Mouse (Mus musculus) bone marrow, adult 2 months (tissue): ENCODE measurements around the gene Gm49318. TPM values are rescaled to one million over a fixed set of nuclear protein-coding genes. Genes with fewer than 3 reads are reported as not detected.

Source experiments
- H3K27ac ChIP-seq: fragments of 200-500 bp; 2 replicates; pipeline ENCODE4 v1.5.1; 2012; ENCODE audit warnings: low read depth, mild to moderate bottlenecking, control low read depth, inconsistent platforms, low read length; ENCODE audit not compliant: control insufficient read depth, poor library complexity, insufficient read depth
- H3K4me1 ChIP-seq: fragments of 200-500 bp; 2 replicates; pipeline ENCODE4 v1.6.1; 2011; ENCODE audit warnings: low read length; ENCODE audit not compliant: control insufficient read depth, insufficient read depth
- H3K4me3 ChIP-seq: fragments of 200-500 bp; replicated peaks from 2 replicates; pipeline ENCODE3; 2011; ENCODE audit warnings: mild to moderate bottlenecking, low read depth, low read length, control low read depth; ENCODE audit not compliant: control insufficient read depth
- CTCF ChIP-seq: fragments of 200-500 bp; IDR thresholded peaks from 2 replicates; pipeline ENCODE4 v1.5.1; 2011; ENCODE audit warnings: low read length, control low read depth; ENCODE audit not compliant: control insufficient read depth, insufficient read depth
- POLR2A ChIP-seq: fragments of 200-500 bp; IDR thresholded peaks from 2 replicates; pipeline ENCODE4 v1.6.1; 2011; ENCODE audit warnings: low read depth, mild to moderate bottlenecking, control low read depth, low read length, borderline replicate concordance; ENCODE audit not compliant: control insufficient read depth
- WGBS: fragments of 180-500 bp; shearing (Covaris S2); methylation state at CpG from one replicate; pipeline ENCODE4 v1.1.7; 2018; 5-methylcytosine and 5-hydroxymethylcytosine counted together
- polyA plus RNA-seq: library from polyadenylated mRNA; stranded (reverse); fragments of >200 nt; gene quantifications from 2 replicates; pipeline ENCODE4 v1.2.4, GENCODE M21; 2011; ENCODE audit warnings: low replicate concordance; ENCODE audit not compliant: missing spikeins, insufficient read depth, insufficient read length

The Gm49318 gene
- not detected in 2 replicates for polyA plus RNA-seq

- peak; percentile 10; the same call in 1 of the 2 replicates for TF ChIP-seq POLR2A
- no peak for TF ChIP-seq CTCF
- H3K4me1 ChIP-seq: no peaks in the 10 kb centered on the region; the same call in none of the 2 replicates
- WGBS: under 1% methylated on average over 75 of the region's 87 CpGs
- H3K27ac ChIP-seq: peak within 1 kb of the TSS; percentile 96
- peak within 1 kb of the TSS; percentile 92 for H3K4me3 ChIP-seq
Observed at GRCm38 (mm10) chr9:22070791-22071573, at the start of gene Gm49318, which contains the start of gene Zfp653. Gene Gm49318, minus strand, starts transcription at chr9:22071259. Gene Zfp653, minus strand, starts transcription at chr9:22071376.

- Histone ChIP-seq H3K4me3 (no peak overlapping the region), H3K4me1 (peaks cover 24% of the 10 kb centered on the region), H3K27ac (peak overlapping the region; percentile 15)
- TF ChIP-seq CTCF (no peak), POLR2A (no peak)
- whole genome bisulfite sequencing: 38% methylated on average over 4 of the region's 4 CpGs
Observed at GRCm38 (mm10) chr9:22119543-22119942, 48.5 kb upstream of the Gm49318 start.

- Histone ChIP-seq H3K27ac (no peak overlapping the region), H3K4me1 (peaks cover 17% of the 10 kb centered on the region), H3K4me3 (no peak overlapping the region)
- peak; percentile 51 for TF ChIP-seq CTCF
- no peak for TF ChIP-seq POLR2A
- 35% methylated on average over 10 of the region's 10 CpGs for WGBS
Observed at GRCm38 (mm10) chr9:22117754-22118456, 46.8 kb upstream of the Gm49318 start.

- TF ChIP-seq CTCF: 0 out of 2 replicates have a peak, but pooled peaks have one; percentile 7
- peak; percentile 80; the same call in 1 of the 2 replicates for TF ChIP-seq POLR2A
- Histone ChIP-seq H3K4me3 (peak within 1 kb of the TSS; percentile 75), H3K27ac (peak within 1 kb of the TSS; percentile 78), H3K4me1 (peaks cover 10% of the 10 kb centered on the region)
- under 1% methylated on average over 52 of the region's 52 CpGs for WGBS
Observed at GRCm38 (mm10) chr9:22116740-22117426, 45.8 kb upstream of the Gm49318 start, which contains the start of gene Elof1. Gene Elof1, minus strand, starts transcription at chr9:22117172.

- 30% methylated on average over 15 of the region's 15 CpGs for WGBS
- H3K27ac ChIP-seq: no peak overlapping the region
- TF ChIP-seq POLR2A (no peak), CTCF (no peak)
Observed at GRCm38 (mm10) chr9:22116086-22116485, 45.0 kb upstream of the Gm49318 start.

GRCm38 (mm10) chr9:22115635-22116034, 44.6 kb upstream of the Gm49318 start:
- Histone ChIP-seq H3K27ac (no peak overlapping the region), H3K4me1 (peaks cover 4% of the 10 kb centered on the region), H3K4me3 (no peak overlapping the region)
- no peak for TF ChIP-seq POLR2A
- no peak for TF ChIP-seq CTCF
- 84% methylated on average over 4 of the region's 4 CpGs for WGBS

More at GRCm38 (mm10) chr9:22116086-22116485, 45.0 kb upstream of the Gm49318 start:
- Histone ChIP-seq H3K4me1 (peaks cover 6% of the 10 kb centered on the region), H3K4me3 (peak overlapping the region; percentile 75)

- Histone ChIP-seq H3K27ac (peak overlapping the region; percentile 47), H3K4me3 (no peak overlapping the region), H3K4me1 (peaks cover 1% of the 10 kb centered on the region; the same call in 1 of the 2 replicates)
- 77% methylated on average over 9 of the region's 9 CpGs for WGBS
- no peak for TF ChIP-seq POLR2A
- no peak for TF ChIP-seq CTCF
Observed at GRCm38 (mm10) chr9:22108194-22108593, 37.1 kb upstream of the Gm49318 start.
